22 mouse cellular contexts compared by ENCODE assay signal in the genomic region with DNA sequence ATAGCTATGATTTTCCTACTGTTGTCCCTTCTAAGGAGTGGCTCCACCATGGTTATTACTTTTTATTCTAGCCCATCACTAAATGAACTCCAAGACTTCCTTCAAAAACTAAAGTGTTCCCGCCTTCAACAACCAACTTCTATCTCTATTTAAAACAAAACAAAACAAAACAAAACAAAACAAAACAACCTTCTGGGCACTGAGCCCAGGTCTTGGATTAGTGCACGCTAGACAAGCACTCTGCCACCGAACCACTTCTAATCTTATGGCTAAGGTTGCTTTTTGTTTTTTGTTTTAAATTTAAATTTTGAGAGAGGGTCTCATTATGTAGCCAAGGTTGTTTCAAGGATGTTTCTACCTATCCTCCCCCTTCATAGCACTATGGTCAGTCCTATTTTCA. TPM values are rescaled to one million over a fixed set of nuclear protein-coding genes. Genes with fewer than 3 reads are reported as not detected.
A peak's percentile ranks its signal among the peaks of the same experiment; 100 is the strongest.
DNase-seq lines count a peak whose midpoint lies in the region; ATAC-seq lines count a peak whose summit lies in the region.
"Had no signal": no experiment of that assay in that cellular context is flagged by ENCODE, and none has a peak within 500 bp of the region (broad histone marks: within the 10 kb centered on the region; RNA-seq: fewer than 3 reads in every experiment).

No protein-coding gene starts in this region.

- WGBS in heart, embryonic 12.5 days = 78% methylated on average over 3 of the region's 3 CpGs
- WGBS in kidney, embryonic 16.5 days = 77% methylated on average over 3 of the region's 3 CpGs
- 86% methylated on average over 3 of the region's 3 CpGs for WGBS in kidney, embryonic 14.5 days
- whole genome bisulfite sequencing in lung, embryonic 15.5 days = 73% methylated on average over 3 of the region's 3 CpGs
- WGBS in forebrain, embryonic 11.5 days = 87% methylated on average over 3 of the region's 3 CpGs

- H3K4me3 ChIP-seq in heart, embryonic 12.5 days = no peak overlapping the region
- no peak overlapping the region for H3K4me3 ChIP-seq in kidney, embryonic 16.5 days (ENCODE audit: low read length)
- H3K4me3 ChIP-seq in kidney, embryonic 14.5 days (ENCODE audit: low read length) = no peak overlapping the region
- H3K4me3 ChIP-seq in lung, embryonic 15.5 days = no peak overlapping the region
- no peak overlapping the region for H3K4me3 ChIP-seq in forebrain, embryonic 11.5 days (ENCODE audit: low read depth, low read length)
- H3K4me3 ChIP-seq: embryonic facial prominence, embryonic 13.5 days; forebrain, embryonic 13.5 days; hindbrain, embryonic 13.5 days had no signal

- no peaks in the 10 kb centered on the region for H3K9me3 ChIP-seq in heart, embryonic 12.5 days (replicated peaks)
- no peaks in the 10 kb centered on the region for H3K9me3 ChIP-seq in kidney, embryonic 16.5 days (ENCODE audit: low read length)
- H3K9me3 ChIP-seq in kidney, embryonic 14.5 days (ENCODE audit: control insufficient read depth, low read length) = no peaks in the 10 kb centered on the region
- no peaks in the 10 kb centered on the region for H3K9me3 ChIP-seq in lung, embryonic 15.5 days
- H3K9me3 ChIP-seq in forebrain, embryonic 11.5 days (ENCODE audit: control insufficient read depth, low read length) = no peaks in the 10 kb centered on the region
- H3K9me3 ChIP-seq: embryonic facial prominence, embryonic 13.5 days; forebrain, embryonic 13.5 days; hindbrain, embryonic 13.5 days had no signal

- peaks cover 90% of the 10 kb centered on the region for H3K36me3 ChIP-seq in heart, embryonic 12.5 days
- H3K36me3 ChIP-seq in kidney, embryonic 16.5 days (ENCODE audit: insufficient read depth, low read length) = peaks cover 70% of the 10 kb centered on the region
- peaks cover 89% of the 10 kb centered on the region for H3K36me3 ChIP-seq in kidney, embryonic 14.5 days (ENCODE audit: control insufficient read depth, insufficient read depth, low read length)
- peaks cover 83% of the 10 kb centered on the region for H3K36me3 ChIP-seq in lung, embryonic 15.5 days
- H3K36me3 ChIP-seq in forebrain, embryonic 11.5 days (ENCODE audit: control insufficient read depth, insufficient read depth, low read length) = peaks cover 17% of the 10 kb centered on the region; the same call in 1 of the 2 replicates

- no peak for DNase-seq in heart, postnatal 4 days
- no peak for DNase-seq in lung, postnatal 4 days
- peak; percentile 28 for DNase-seq in lung, postnatal 14 days
- no peak for DNase-seq in forebrain, embryonic 11.5 days (ENCODE audit: low spot score)
- DNase-seq: adrenal gland, postnatal 25 days; cerebellum, adult 18-20 months; cerebellum, adult 9-11 months; cerebellum, postnatal 36 days; forebrain, postnatal 0 days; gastrocnemius, postnatal 36 days had no signal

- H3K27me3 ChIP-seq in heart, embryonic 12.5 days (replicated peaks) = no peaks in the 10 kb centered on the region
- no peaks in the 10 kb centered on the region for H3K27me3 ChIP-seq in kidney, embryonic 16.5 days (ENCODE audit: insufficient read depth, low read length)
- H3K27me3 ChIP-seq in kidney, embryonic 14.5 days (ENCODE audit: control insufficient read depth, insufficient read depth, low read length) = no peaks in the 10 kb centered on the region
- H3K27me3 ChIP-seq in lung, embryonic 15.5 days = no peaks in the 10 kb centered on the region
- H3K27me3 ChIP-seq in forebrain, embryonic 11.5 days (ENCODE audit: control insufficient read depth, insufficient read depth, low read length) = no peaks in the 10 kb centered on the region
- H3K27me3 ChIP-seq: CH12.LX; embryonic facial prominence, embryonic 13.5 days; forebrain, embryonic 13.5 days; hindbrain, embryonic 13.5 days; Patski had no signal

- peak overlapping the region; percentile 20; the same call in 1 of the 2 replicates for H3K27ac ChIP-seq in heart, embryonic 12.5 days (ENCODE audit: poor library complexity, severe bottlenecking)
- 0 out of 2 replicates have a peak overlapping the region, but pooled peaks have one; percentile 44 for H3K27ac ChIP-seq in kidney, embryonic 16.5 days (ENCODE audit: low read length)
- H3K27ac ChIP-seq in kidney, embryonic 14.5 days (ENCODE audit: low read depth, low read length) = no peak overlapping the region
- peak overlapping the region; percentile 33; the same call in 1 of the 2 replicates for H3K27ac ChIP-seq in lung, embryonic 15.5 days
- no peak overlapping the region for H3K27ac ChIP-seq in forebrain, embryonic 11.5 days (ENCODE audit: low read depth, low read length)
- H3K27ac ChIP-seq: embryonic facial prominence, embryonic 13.5 days; forebrain, embryonic 13.5 days; hindbrain, embryonic 13.5 days; hindbrain, postnatal 0 days had no signal

- no peak overlapping the region for H3K4me2 ChIP-seq in heart, embryonic 12.5 days
- H3K4me2 ChIP-seq in kidney, embryonic 16.5 days (replicated peaks; ENCODE audit: low read depth, low read length) = no peak overlapping the region
- H3K4me2 ChIP-seq in kidney, embryonic 14.5 days (replicated peaks; ENCODE audit: low read depth, low read length) = no peak overlapping the region
- no peak overlapping the region for H3K4me2 ChIP-seq in lung, embryonic 15.5 days
- H3K4me2 ChIP-seq in forebrain, embryonic 11.5 days (ENCODE audit: low read depth, low read length, severe bottlenecking) = no peak overlapping the region
- H3K4me2 ChIP-seq: embryonic facial prominence, embryonic 13.5 days; forebrain, embryonic 13.5 days; heart, embryonic 11.5 days; hindbrain, embryonic 13.5 days had no signal

- H3K9ac ChIP-seq in heart, embryonic 12.5 days = no peak overlapping the region
- no peak overlapping the region for H3K9ac ChIP-seq in kidney, embryonic 16.5 days (replicated peaks; ENCODE audit: low read length)
- H3K9ac ChIP-seq in kidney, embryonic 14.5 days (ENCODE audit: low read depth, low read length) = no peak overlapping the region
- no peak overlapping the region for H3K9ac ChIP-seq in lung, embryonic 15.5 days
- H3K9ac ChIP-seq in forebrain, embryonic 11.5 days (ENCODE audit: low read length) = no peak overlapping the region
- H3K9ac ChIP-seq: embryonic facial prominence, embryonic 13.5 days; forebrain, embryonic 13.5 days; forebrain, postnatal 0 days; hindbrain, embryonic 13.5 days had no signal

- 0 out of 2 replicates have a peak, but pooled peaks cover 2% of the 10 kb centered on the region for H3K4me1 ChIP-seq in heart, embryonic 12.5 days (replicated peaks)
- no peaks in the 10 kb centered on the region for H3K4me1 ChIP-seq in kidney, embryonic 16.5 days (ENCODE audit: insufficient read depth, low read length)
- no peaks in the 10 kb centered on the region for H3K4me1 ChIP-seq in kidney, embryonic 14.5 days (ENCODE audit: control insufficient read depth, insufficient read depth, low read length)
- no peaks in the 10 kb centered on the region for H3K4me1 ChIP-seq in lung, embryonic 15.5 days
- no peaks in the 10 kb centered on the region for H3K4me1 ChIP-seq in forebrain, embryonic 11.5 days (replicated peaks; ENCODE audit: control insufficient read depth, insufficient read depth, low read length)
- H3K4me1 ChIP-seq: embryonic facial prominence, embryonic 13.5 days; forebrain, embryonic 13.5 days; hindbrain, embryonic 13.5 days had no signal

- ATAC-seq in heart, embryonic 12.5 days (ENCODE audit: insufficient number of reproducible peaks, low FRiP score) = no peak
- no peak for ATAC-seq in kidney, embryonic 16.5 days (ENCODE audit: low FRiP score, low TSS enrichment)
- ATAC-seq in kidney, embryonic 14.5 days (ENCODE audit: low FRiP score, low TSS enrichment) = no peak
- no peak for ATAC-seq in lung, embryonic 15.5 days (ENCODE audit: borderline replicate concordance, extremely low read depth, low FRiP score, low TSS enrichment)
- ATAC-seq in forebrain, embryonic 11.5 days (replicated peaks; ENCODE audit: low FRiP score) = no peak
- ATAC-seq: activated CD4-positive, CD25-positive, alpha-beta regulatory T cell, adult 4 months; forebrain, embryonic 13.5 days; forebrain, postnatal 0 days; hindbrain, postnatal 0 days; Patski had no signal

RNA-seq across cellular contexts. Expression of gene Chac1, which starts 26.8 kb away (rescaled TPM):
- 0.12 and 0.31 TPM in 2 replicates for polyA plus RNA-seq in heart, embryonic 12.5 days (2016; fragmentation: Nextera tagmentation; extraction: Ambion mirVana)
- under 1 TPM; 0.43 to 0.81 TPM for total RNA-seq in heart, postnatal 4 days (2021)
- polyA plus RNA-seq in kidney, embryonic 16.5 days (2015; fragmentation: Nextera tagmentation; extraction: Ambion mirVana) = 0.86 and 1.3 TPM in 2 replicates
- 0.38 and 1.0 TPM in 2 replicates for polyA plus RNA-seq in kidney, embryonic 14.5 days (2014; fragmentation: Nextera tagmentation; extraction: Ambion mirVana)
- 0.59 and 1.1 TPM in 2 replicates for polyA plus RNA-seq in lung, embryonic 15.5 days (2015; fragmentation: Nextera tagmentation; extraction: Ambion mirVana)
- 0.90 and 2.0 TPM in 2 replicates for polyA plus RNA-seq in forebrain, embryonic 11.5 days (2014; fragmentation: Nextera tagmentation; extraction: Ambion mirVana)
- polyA plus RNA-seq: activated CD4-positive, CD25-positive, alpha-beta regulatory T cell, adult 4 months had no signal

RNA-seq across cellular contexts. Expression of gene Dll4, which starts 52.2 kb away (rescaled TPM):
- polyA plus RNA-seq in heart, embryonic 12.5 days (2016; fragmentation: Nextera tagmentation; extraction: Ambion mirVana) = 6.5 and 6.8 TPM in 2 replicates
- 10 to 100 TPM; 19.7 to 20.8 TPM for total RNA-seq in heart, postnatal 4 days (2021)
- 12.9 and 13.5 TPM in 2 replicates for polyA plus RNA-seq in kidney, embryonic 16.5 days (2015; fragmentation: Nextera tagmentation; extraction: Ambion mirVana)
- 4.9 and 8.3 TPM in 2 replicates for polyA plus RNA-seq in kidney, embryonic 14.5 days (2014; fragmentation: Nextera tagmentation; extraction: Ambion mirVana)
- 13.6 and 14.7 TPM in 2 replicates for polyA plus RNA-seq in lung, embryonic 15.5 days (2015; fragmentation: Nextera tagmentation; extraction: Ambion mirVana)
- polyA plus RNA-seq in forebrain, embryonic 11.5 days (2014; fragmentation: Nextera tagmentation; extraction: Ambion mirVana) = 2.8 and 3.7 TPM in 2 replicates
- polyA plus RNA-seq: activated CD4-positive, CD25-positive, alpha-beta regulatory T cell, adult 4 months had no signal

Comparison
In these comparisons a context has a peak if more than half of its experiments do, and no peak if none do; other contexts are left out.
1. H3K27ac ChIP-seq: peak in heart, embryonic 12.5 days (single experiment), kidney, embryonic 16.5 days (single experiment) and lung, embryonic 15.5 days (single experiment); none in kidney, embryonic 14.5 days (single experiment) and forebrain, embryonic 11.5 days (single experiment).